Mouse (Mus musculus) common myeloid progenitor, adult 5-6 weeks (primary cell): ENCODE measurements around the gene Gm9821. TPM values are rescaled to one million over a fixed set of nuclear protein-coding genes. Genes with fewer than 3 reads are reported as not detected.

Source experiments
- ATAC-seq: replicated peaks from 2 replicates; pipeline ENCODE4 v1.8.0; 2016; ENCODE audit warnings: low read depth, mild to moderate bottlenecking, moderate TSS enrichment, inconsistent platforms; ENCODE audit not compliant: poor library complexity, severe bottlenecking
- total RNA-seq: library from RNA; stranded (forward); fragments of 200-1000, 187-1606 nt; gene quantifications from 2 replicates; pipeline ENCODE4 v1.2.3, GENCODE M21; 2017

The Gm9821 gene
- total RNA-seq, 1 experiment from 2014 or later, result 1.5 TPM

DNA sequence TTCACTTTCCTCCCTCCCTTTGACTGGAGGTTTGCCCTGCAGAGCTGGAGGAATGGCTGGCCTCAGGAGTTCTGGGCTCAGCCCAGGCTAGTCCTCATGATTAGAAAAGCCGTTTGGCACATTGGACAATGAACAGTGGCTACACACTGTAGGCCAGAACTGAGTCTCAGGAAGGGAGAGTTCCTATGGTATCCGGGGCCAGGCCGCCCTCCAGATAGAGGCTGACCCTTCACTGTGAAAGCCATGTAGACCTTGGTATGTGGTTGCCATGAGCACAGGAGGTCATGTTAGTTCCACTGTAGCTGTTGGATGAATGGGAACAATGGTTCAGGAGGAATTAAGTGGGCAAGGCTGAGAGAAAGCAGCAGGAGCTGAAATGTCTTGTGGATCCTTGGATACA lies 47.9 kb downstream of the Gm9821 start:
- no peak for ATAC-seq

DNA sequence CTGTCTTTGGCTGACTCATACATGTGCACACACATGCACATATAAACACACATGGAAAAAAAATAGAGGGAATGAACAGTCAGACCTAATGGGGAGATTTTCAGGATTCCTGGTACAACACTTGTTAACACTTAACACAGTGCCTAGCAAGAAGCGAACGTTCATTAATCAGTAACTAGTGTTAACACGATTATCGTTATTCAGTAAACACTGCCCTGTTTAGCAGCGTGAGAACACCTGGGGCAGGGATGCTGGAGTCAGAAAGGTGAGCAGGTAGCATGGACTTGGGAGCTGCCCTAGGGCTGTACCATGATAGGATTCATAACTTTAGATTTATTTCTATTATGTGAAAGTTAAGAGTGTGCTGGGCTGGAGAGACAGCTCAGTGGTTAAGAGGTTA lies 50.5 kb downstream of the Gm9821 start:
- no peak for ATAC-seq

Other genes with a start within 250 kb of the Gm9821 start
- gene Atg13, start 235.1 kb upstream of the Gm9821 start, total RNA-seq, result 8.1 and 9.0 TPM in 2 replicates
- gene Harbi1, start 234.9 kb upstream of the Gm9821 start, total RNA-seq, result 12.4 and 14.7 TPM in 2 replicates
- gene Ambra1, start 215.6 kb upstream of the Gm9821 start, total RNA-seq, result 21.6 and 28.8 TPM in 2 replicates
- gene Chrm4, start 18.5 kb upstream of the Gm9821 start, total RNA-seq, result 0.96 TPM in 1 of 2 replicates, not detected in the other
- 0.44 TPM in 1 of 2 replicates, not detected in the other for gene Mdk, start 13.4 kb upstream of the Gm9821 start, total RNA-seq
- gene Dgkz, start 30.2 kb downstream of the Gm9821 start, total RNA-seq, result 102 and 117 TPM in 2 replicates
- 0.78 TPM in 1 of 2 replicates, not detected in the other for gene Creb3l1, start 78.8 kb downstream of the Gm9821 start, total RNA-seq
- gene Phf21a, start 147.4 kb downstream of the Gm9821 start, total RNA-seq, result 40.4 and 47.0 TPM in 2 replicates